Mouse (Mus musculus): ENCODE measurements around the gene Ahsa1. TPM values are rescaled to one million over a fixed set of nuclear protein-coding genes. Genes with fewer than 3 reads are reported as not detected.

Ahsa1 gene
- polyA plus RNA-seq, 1 experiment from 2014 or later = 280 TPM

Small RNA genes lying within 50 kb of the gene (microRNA-seq; reads per million reads assigned to microRNA genes)
- not detected for gene Gm47293

Other genes starting within 250 kb of the Ahsa1 start
- gene Tmem63c, start 245.1 kb upstream of the Ahsa1 start, polyA plus RNA-seq (2016; fragmentation: Nextera tagmentation; extraction: Ambion mirVana) = 0.15 TPM in 1 of 2 replicates, not detected in the other
- 0.29 and 0.31 TPM in 2 replicates for gene Ngb, start 163.9 kb upstream of the Ahsa1 start, polyA plus RNA-seq (2016; fragmentation: Nextera tagmentation; extraction: Ambion mirVana)
- 28.5 TPM in 2 replicates for gene Gstz1, start 119.3 kb upstream of the Ahsa1 start, polyA plus RNA-seq (2016; fragmentation: Nextera tagmentation; extraction: Ambion mirVana)
- 15.5 and 16.6 TPM in 2 replicates for gene Pomt2, start 118.5 kb upstream of the Ahsa1 start, polyA plus RNA-seq (2016; fragmentation: Nextera tagmentation; extraction: Ambion mirVana)
- 1.7 and 2.0 TPM in 2 replicates for gene Samd15, start 66.8 kb upstream of the Ahsa1 start, polyA plus RNA-seq (2016; fragmentation: Nextera tagmentation; extraction: Ambion mirVana)
- 3.5 and 3.7 TPM in 2 replicates for gene Tmed8, start 66.0 kb upstream of the Ahsa1 start, polyA plus RNA-seq (2016; fragmentation: Nextera tagmentation; extraction: Ambion mirVana)
- 0.46 and 0.84 TPM in 2 replicates for gene Noxred1, start 27.7 kb upstream of the Ahsa1 start, polyA plus RNA-seq (2016; fragmentation: Nextera tagmentation; extraction: Ambion mirVana)
- 51.2 and 54.1 TPM in 2 replicates for gene Vipas39, start 223 bp upstream of the Ahsa1 start, polyA plus RNA-seq (2016; fragmentation: Nextera tagmentation; extraction: Ambion mirVana)
- gene Ism2, start 33.2 kb downstream of the Ahsa1 start, polyA plus RNA-seq (2016; fragmentation: Nextera tagmentation; extraction: Ambion mirVana) = 0.63 and 1.8 TPM in 2 replicates
- 51.4 and 56.1 TPM in 2 replicates for gene Sptlc2, start 121.9 kb downstream of the Ahsa1 start, polyA plus RNA-seq (2016; fragmentation: Nextera tagmentation; extraction: Ambion mirVana)
- 319 and 328 TPM in 2 replicates for gene Slirp, start 177.4 kb downstream of the Ahsa1 start, polyA plus RNA-seq (2016; fragmentation: Nextera tagmentation; extraction: Ambion mirVana)
- 63.1 and 71.7 TPM in 2 replicates for gene Alkbh1, start 177.5 kb downstream of the Ahsa1 start, polyA plus RNA-seq (2016; fragmentation: Nextera tagmentation; extraction: Ambion mirVana)
- 167 and 169 TPM in 2 replicates for gene Snw1, start 205.8 kb downstream of the Ahsa1 start, polyA plus RNA-seq (2016; fragmentation: Nextera tagmentation; extraction: Ambion mirVana)
- gene Gm5788, start 228.2 kb downstream of the Ahsa1 start, polyA plus RNA-seq (2016; fragmentation: Nextera tagmentation; extraction: Ambion mirVana) = not detected in 2 replicates
- not detected in 2 replicates for gene Gm8300, start 247.8 kb downstream of the Ahsa1 start, polyA plus RNA-seq (2016; fragmentation: Nextera tagmentation; extraction: Ambion mirVana)